Mouse (Mus musculus) natural killer cell, adult 2 months (primary cell): ENCODE data around the gene Xrcc1.

Experiments
- DNase-seq, 2 experiments: peaks; one replicate each; pipeline ENCODE4 v3.0.0; 2022; ENCODE audit warnings: low spot score in 2 of 2

Gene Xrcc1

DNA sequence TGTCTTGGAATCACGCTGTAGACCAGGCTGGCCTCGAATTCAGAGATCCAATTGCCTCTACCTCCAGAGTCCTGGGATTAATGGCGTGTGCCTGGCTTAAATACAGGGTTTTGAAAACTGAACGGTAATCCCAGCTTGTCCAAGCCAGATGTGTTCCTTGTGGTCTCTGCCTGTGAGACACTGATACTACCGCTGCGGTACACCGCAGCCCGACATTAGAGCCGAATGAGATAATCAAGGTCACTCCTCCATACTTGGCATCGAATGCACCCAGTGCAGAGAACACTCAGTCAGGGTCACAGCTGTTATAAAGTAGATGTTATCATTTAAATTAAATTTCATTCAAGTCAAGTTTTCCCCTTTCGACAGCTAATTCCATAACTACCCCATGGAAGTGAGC, 17.2 kb upstream of the Xrcc1 start:
- no peak for DNase-seq

DNA sequence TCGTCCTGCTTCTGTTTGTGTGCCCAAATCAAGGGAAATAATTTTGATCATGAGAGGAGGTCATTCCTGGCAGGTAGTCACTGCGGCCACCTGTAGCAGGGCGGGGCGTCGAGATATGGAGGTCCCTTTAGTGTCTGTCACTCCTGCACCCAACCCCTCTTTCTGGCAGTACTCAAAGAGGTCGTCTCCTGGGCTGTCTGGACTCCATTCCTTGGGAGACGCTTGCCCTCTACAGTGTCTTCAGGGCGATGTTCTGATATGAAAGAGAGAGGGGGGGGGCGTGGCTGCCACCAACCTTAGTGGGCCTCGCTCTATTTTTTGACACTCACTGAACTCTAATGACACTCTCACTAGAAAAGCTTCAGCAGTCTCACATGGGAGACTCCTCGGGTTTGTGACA, 16.5 kb upstream of the Xrcc1 start:
- no peak for DNase-seq

DNA sequence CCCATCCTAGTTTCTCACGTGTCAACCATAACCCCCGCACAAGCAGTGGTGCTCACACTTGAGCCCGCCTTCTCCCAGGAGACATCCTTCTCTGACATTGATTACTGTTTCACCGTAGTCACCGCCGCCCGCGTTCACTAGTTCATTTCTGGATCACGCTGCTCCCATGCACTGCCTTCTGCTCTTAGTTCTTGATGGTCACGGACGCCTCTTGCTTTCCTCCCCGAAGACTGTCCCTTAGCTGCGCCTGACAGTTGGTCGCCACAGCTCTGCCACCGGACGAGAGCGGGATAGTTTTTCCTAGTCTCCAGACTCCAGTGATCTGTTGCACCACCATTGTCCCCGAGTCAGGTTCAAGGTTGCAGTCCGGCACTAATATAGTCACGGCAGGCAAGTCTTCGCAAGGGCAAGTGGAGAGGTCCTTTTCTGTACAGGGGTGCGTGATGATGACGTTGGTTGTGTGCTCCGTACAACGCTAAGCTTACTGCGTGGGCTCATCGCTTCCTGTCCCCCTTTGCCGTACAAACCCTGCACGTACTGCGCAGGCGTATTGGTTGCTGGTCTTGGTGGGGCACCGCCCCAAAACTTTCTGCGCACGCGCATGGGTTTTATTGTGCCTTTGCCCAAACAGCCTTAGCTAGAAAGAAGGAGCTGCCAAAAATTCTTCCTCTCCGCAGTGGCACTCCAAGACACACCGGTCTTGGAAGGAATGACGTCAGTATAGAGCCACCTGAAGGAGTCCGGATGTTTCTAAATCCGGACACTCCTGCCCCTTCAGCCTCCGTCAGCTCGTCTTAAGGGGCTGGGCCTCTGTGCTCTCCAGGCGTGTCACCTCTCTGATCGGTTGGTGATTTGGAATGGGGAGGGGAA, 15.8 kb upstream of the Xrcc1 start, which contains the start of gene Irgq:
Irgq (plus strand) TSS at position 628 of the 870 bp plus-strand sequence.
- peak; percentile 98 to 99 for DNase-seq

DNA sequence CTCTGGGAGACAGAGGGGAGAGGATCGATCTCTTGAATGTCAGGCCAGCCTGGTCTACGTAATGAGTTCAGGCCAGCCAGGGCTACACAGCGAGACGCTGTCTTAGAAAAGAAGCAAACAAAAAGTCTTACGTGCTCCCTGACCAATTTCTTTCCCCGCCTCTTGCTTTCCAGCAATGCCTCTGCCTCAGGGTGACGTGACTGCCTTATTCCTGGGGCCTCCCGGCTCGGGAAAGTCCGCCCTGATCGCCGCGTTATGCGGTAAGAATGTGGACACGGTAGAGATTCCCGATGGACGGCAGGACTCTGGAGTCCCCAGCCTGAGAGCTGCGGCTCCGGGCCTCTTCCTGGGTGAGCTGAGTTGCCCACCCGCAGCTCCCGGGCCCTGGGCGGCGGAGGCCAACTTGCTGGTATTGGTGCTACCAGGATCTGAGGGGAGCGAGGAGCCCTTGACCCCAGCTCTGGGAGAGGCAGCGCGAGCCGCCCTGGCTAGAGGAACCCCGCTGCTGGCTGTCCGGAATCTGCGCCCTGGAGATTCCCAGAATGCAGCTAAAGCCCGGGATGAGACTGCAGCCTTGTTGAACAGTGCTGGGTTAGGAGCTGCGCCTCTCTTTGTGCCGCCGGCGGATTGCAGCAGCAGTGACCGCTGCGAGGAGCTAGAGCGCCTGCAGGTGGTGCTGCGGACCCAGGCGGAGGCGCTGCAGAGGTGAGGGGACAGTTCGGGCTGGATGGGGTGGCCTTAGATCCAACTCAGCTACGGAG, 14.7 kb upstream of the Xrcc1 start:
- peak; percentile 51 to 74 for DNase-seq

DNA sequence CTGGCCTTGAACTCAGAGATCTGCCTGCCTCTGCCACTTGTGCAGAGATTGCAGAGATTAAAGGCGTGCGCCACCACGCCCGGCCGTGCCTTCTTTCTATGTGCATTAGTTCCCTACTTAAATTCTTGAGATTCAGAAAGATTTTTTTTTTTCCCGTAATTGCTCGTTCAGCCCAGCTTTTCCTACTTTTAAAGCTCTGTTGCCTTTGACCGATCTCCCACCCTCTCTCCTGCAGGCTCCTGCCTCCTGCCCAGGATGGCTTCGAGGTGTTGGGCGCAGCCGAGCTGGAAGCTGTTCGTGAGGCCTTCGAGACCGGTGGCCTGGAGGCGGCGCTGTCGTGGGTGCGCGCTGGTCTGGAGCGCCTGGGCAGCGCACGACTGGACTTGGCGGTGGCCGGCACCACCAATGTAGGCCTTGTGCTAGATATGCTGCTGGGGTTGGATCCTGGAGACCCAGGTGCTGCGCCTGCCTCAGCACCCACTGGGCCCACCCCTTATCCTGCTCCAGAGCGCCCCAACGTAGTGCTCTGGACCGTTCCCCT, 13.0 kb upstream of the Xrcc1 start:
- no peak for DNase-seq

DNA sequence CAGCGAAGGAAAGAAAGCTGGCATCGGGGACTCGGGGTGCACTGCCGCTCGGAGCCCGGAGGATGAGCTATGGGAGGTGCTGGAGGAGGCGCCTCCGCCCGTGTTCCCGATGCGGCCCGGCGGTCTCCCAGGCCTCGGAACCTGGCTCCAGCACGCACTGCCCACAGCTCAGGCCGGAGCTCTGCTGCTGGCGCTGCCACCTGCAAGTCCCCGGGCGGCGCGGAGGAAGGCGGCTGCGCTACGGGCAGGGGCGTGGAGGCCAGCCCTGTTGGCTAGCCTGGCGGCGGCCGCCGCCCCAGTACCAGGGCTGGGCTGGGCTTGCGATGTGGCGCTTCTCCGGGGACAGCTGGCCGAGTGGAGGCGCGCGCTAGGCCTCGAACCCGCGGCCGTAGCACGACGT, 12.3 kb upstream of the Xrcc1 start:
- DNase-seq, result no peak

DNA sequence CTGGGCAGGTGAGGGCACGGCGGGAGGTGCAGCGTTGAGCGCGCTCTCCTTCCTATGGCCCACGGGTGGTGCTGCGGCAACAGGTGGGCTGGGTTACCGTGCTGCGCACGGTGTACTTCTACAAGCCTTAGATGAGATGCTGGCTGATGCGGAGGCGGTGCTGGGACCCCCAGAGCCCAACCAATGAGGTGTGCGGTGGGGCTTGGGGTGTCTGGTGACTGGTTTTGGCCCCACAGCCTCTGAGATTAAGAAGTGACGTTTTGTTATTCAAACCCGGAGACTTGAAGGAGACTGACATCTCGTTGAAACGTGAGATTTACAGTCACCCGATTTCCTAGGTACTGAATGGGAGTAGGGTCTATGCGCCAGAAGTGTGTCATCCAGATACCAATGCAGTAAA, 11.8 kb upstream of the Xrcc1 start:
- DNase-seq, result no peak

DNA sequence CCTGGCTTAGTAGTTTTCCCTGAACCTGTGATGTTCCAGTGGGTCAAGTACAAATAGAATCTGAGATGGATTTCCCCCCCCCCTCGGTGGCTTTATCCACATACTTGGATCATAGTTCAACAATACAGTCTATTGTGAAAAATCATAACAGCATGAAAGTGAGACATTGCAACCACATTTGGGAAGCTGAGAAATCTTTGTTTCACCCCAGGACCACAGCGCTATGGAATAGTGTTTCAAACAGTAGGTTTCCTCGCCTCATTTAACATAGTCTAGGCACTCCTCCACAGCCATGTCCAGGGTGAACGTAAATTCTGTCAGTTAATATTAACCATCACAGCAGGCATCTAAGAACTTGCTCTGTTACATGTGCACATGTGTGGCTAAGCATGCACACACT, 9.0 kb upstream of the Xrcc1 start:
- DNase-seq, result no peak

DNA sequence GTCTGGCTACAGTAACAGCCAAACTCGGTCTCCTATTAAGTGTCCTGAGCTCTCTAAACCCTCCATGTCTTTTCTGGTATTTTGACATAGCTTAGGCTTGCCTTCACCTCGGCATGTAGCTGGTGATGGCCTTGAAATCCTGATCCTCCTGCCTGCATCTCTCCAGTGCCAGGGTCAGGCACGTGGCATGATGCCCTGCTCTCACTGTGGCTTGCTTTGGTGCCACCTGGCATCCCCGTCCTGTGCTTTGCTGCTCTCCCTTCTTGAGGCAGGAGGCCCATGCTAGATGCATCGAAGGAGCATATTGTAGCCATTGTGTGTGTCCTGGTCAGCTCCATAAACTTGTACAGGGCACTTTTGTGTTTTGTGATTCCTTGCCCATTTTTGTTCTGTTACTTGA, 8.5 kb upstream of the Xrcc1 start:
- DNase-seq, result no peak

DNA sequence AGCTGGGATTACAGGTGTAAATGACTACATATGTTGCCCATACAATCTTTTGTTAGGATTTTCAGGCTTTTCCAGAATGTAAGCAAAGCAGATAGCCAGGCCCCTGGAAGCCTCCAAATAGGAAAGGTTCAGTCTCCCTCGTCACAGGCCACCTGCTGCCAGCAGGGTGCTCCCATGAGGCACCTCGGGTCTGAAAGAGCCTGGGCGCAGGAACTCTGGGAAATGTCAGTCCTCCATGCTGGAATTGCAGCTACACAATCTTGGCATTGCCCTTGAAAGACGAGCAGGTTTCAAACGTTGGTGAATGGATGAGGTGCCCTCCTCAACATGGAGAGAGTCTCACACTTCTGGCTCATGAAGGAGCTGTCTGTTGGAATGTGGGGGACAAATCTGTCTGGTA, 7.9 kb upstream of the Xrcc1 start:
- DNase-seq, result no peak

DNA sequence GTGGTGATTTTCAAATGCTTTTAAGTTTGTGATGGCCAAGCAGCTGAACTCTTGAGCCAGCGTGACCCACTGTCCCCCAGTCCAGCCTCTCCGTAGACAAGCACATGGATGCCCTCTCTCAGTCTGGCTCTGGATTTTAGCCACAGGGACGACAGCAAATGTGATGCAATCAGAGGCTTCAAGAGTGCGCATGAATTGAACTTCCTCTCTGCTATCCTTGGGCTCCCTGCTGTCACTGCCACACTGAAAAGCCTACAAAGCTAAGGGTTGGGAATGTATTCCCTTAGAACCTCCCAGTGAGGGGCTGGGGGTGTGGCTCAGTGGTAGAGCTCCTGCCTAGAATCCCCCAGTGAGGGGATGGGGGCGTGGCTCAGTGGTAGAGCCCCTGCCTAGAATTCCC, 7.4 kb upstream of the Xrcc1 start:
- DNase-seq, result no peak

DNA sequence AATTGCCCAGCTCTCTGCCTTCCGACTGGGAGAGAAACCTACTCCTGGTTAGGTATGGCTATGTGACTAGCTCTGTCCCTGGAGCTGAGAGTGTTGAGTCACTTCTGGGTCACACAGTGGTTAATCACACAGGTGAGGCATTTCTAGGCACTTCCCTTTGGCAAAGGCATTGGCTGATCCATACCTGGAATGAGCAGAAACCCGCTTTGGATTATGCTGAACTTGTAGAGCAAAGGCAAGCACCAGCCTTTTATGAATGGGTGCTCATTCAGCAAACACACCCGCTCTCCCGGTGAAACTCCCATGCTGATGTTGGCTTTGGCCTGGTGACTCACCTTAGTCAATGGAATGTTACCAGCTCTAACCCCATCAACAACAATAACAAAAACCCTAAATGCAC, 6.4 kb upstream of the Xrcc1 start:
- DNase-seq, result no peak

DNA sequence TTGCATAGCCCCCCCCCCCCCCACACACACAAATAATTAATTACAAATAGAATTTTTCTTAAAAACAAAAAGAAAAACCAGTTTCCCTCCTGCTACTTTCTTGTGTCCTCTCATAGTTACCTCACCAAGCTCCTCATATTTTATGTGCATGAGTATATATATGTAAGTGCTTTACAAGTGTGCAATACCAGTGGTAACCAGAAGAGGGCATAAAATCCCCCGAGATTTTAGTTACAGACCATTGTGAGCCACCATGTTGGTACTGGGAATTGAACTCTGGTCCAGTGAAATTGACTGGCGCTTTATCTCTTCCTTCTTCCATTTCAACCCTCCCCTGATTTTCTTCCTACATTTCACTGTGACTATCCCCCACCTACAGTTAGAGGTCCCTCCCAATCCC, 1.6 kb upstream of the Xrcc1 start:
- DNase-seq, result no peak

DNA sequence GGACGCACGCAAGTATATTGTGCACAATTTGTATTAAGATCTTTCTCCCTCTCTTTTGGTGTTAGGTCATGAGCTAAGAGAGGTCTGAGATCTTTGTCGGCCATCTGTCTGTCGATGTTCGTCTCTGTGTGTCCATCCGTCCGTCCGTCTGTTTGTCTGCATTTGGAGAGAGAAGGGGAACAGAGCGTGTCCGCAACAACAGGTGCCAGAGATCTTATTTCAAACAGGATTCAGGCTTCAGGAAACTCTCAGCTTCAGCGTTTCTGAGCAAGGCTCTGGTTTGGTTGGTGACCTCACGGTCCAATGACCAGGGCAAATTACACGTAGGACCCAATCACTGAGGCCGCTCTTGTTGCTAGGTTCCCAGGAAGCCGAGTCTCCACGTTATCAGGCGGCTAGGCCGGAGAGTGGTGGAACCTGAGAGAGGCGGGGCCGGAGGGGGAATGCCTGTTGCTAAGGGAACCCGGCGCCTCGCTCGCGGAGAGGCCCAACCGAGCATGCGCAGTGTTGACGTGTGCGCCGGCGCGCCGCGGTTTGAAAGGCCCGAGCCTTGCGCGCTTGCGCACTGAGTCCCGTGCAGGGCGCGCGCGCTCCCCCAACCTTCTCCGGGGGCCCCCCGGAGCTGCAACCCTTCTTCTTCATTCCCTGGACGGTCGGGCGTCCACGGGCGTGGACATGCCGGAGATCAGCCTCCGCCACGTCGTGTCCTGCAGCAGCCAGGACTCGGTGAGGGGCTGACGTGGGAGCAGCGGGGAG, 723 bp downstream of the Xrcc1 start:
- peak; percentile 99 for DNase-seq

DNA sequence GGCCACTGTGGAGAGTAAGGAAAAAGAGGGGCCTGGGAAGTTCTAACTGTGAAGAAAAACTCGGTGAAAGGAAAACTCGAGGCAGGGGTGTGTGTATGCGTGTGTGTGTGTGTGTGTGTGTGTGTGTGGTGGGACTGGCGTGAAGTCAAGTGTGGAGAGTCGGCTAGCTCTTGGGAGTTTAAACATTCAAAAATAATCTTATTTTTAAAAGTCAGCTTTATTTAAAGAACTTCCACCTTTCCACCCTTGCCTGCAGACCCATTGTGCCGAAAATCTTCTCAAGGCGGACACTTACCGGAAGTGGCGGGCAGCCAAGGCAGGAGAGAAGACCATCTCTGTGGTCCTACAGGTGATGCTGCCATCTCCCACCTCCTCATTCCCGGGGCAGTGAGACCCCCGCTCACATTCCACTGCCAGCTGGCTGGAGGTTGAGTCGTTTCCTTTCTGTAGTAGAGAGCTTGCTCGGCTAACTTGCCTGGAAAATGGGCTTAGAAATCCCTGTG, 1.5 kb downstream of the Xrcc1 start:
- no peak for DNase-seq

DNA sequence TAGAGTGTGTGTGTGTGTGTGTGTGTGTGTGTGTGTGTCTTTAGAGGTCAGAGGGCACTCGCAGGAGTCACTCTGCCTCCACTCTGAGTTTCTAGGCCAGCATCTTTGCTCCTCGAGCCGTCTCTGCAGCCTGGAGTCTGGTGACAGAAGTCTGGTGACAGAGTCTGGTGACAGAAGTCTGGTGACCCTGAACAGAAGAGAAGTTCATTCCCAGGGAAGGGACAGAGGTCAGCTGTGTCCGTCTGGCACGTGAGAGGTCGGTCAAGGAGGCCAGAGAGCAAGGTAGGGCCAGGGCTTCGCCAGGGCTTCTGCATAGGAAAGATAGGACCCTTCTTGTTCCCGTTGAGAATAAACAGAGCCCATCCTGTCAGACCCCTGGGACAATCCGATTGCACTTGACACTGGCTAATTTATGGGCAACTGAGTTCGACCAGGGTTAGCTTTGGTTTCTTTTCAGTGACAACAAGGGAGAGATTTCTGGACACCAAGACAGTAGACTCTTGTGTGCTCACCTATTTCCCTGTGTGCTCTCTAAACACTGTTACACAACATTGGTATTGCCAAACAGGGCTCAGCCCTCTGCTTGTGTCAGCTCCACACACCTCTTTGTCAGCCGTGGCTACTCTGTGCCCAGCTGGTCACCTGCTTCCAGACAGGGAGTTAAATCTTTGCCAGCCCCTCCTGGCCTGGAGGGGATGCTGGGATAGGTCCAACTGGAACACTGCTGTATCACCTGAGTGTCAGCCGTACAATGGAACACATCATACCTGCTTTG, 6.1 kb downstream of the Xrcc1 start:
- no peak for DNase-seq

DNA sequence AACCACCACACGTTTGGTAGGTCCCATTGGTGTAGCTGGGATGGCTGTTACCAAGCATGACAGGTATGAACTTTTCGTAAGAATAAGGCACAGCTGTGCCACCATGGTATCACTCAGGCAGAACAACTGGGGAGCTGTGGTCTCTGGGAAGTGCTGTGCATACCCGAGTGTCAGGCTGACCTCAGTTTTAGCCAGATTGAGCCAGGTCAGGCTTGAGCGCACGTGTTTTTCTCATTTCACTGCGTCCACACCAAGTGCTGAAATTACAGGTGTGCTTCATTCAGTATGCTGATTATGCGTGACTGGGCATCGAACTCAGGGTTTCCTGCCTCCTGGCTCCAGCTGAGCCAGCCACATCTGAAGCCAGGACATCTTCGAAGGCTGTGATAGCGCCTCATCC, 9.7 kb downstream of the Xrcc1 start:
- no peak for DNase-seq

DNA sequence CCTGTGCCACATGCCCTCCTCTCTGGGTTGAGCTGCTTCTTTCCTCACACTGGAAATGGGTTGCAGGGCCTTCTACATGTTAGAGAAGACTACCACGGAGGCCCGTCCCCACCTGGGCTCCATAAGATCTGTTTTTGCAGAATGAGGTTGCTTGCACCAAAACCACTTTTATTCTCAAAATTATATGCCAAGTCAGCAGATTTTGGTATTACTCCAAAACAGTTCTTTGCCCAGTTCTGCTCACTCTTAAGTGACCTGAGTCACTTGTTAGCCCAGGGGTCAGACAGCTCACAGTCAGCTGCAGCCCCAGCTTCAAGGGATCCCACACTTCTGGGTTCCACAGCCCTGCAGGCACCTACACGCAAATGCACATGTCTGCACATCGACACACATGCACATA, 15.4 kb downstream of the Xrcc1 start:
- no peak for DNase-seq

DNA sequence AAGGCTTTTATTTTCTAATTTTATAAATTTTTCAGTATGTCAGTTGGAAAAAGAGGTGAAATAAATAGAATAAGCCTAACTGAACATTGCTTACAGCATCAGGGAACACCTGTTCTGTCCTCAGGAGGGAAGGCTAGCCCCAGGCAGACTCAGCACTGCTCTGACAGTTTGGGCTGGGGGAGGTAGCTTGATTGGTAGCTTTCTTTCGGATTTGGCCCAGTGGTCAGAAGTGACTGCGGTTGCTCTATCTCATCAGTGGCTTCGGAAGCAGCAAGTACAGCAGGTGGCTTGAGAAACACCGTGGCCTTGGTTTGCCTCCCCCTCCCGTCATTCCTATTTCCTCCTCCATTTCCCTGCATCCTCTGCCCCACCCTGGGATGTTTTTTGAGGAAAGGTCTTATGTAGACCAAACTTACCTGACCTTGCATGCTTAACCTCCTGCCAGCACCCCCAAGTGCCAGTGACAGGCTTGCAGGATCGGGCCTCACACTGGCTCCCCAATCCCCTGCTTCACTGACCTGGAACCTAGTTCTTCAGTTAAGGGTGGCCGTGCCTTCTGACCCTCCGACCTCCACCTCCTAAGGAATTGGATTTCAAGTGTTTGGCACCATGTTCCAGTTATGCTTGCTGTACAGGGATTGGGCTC, 17.2 kb downstream of the Xrcc1 start:
- no peak for DNase-seq

DNA sequence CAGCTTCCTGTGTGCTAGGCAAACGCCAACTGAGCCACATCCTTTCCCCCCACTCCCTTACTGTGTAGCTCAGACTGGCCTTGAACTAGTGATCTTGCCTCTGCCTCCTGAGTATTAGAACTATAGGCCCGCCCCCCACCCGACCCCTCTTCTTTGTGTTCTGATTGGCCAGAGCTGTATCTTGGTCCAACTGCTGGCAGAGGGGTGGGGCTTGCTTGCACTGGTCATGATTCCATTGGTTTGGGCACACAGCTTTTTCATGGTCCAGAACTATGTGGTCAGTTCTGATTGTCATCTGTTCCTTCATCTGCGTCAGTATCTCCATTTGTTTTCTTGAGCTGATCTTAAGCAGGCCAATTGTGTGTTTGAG, 17.7 kb downstream of the Xrcc1 start:
- DNase-seq, result no peak
